Mouse (Mus musculus) hindbrain, embryonic 15.5 days (tissue): ENCODE measurements around the gene Ankrd45. TPM values are rescaled to one million over a fixed set of nuclear protein-coding genes. Genes with fewer than 3 reads are reported as not detected.

Source experiments
- ATAC-seq: fragments of 200-750 bp; cut with Nextera tagmentation; 2 replicates; pipeline ENCODE4 v1.8.0; 2017; ENCODE audit warnings: low read depth, moderate number of reproducible peaks, moderate TSS enrichment; ENCODE audit not compliant: low FRiP score
- H3K27ac ChIP-seq: fragments of 300-500 bp; sonication (generic); replicated peaks from 2 replicates; pipeline ENCODE4 v1.5.1; 2015; ENCODE audit warnings: mild to moderate bottlenecking, inconsistent platforms
- H3K27me3 ChIP-seq: fragments of 300-500 bp; sonication (generic); 2 replicates; pipeline ENCODE4 v1.6.1; 2015; ENCODE audit warnings: control low read depth, inconsistent platforms
- H3K36me3 ChIP-seq: fragments of 300-500 bp; sonication (generic); 2 replicates; pipeline ENCODE4 v1.6.1; 2015; ENCODE audit warnings: control low read depth, inconsistent platforms
- H3K4me1 ChIP-seq: fragments of 300-500 bp; sonication (generic); replicated peaks from 2 replicates; pipeline ENCODE4 v1.6.1; 2015; ENCODE audit warnings: control low read depth, inconsistent platforms
- H3K4me2 ChIP-seq: fragments of 300-500 bp; sonication (generic); 2 replicates; pipeline ENCODE4 v1.6.1; 2015; ENCODE audit warnings: moderate library complexity, mild to moderate bottlenecking, inconsistent platforms
- H3K4me3 ChIP-seq: fragments of 300-500 bp; sonication (generic); 2 replicates; pipeline ENCODE4 v1.5.1; 2015; ENCODE audit warnings: mild to moderate bottlenecking, inconsistent platforms
- H3K9ac ChIP-seq: fragments of 300-500 bp; sonication (generic); 2 replicates; pipeline ENCODE4 v1.6.1; 2015; ENCODE audit warnings: inconsistent platforms
- H3K9me3 ChIP-seq: fragments of 300-500 bp; sonication (generic); 2 replicates; pipeline ENCODE4 v1.6.1; 2016; ENCODE audit warnings: control low read depth, inconsistent platforms
- WGBS: fragments of 180-500 bp; shearing (Covaris S2); methylation state at CpG from one replicate; pipeline ENCODE4 v1.1.7; 2015; 5-methylcytosine and 5-hydroxymethylcytosine counted together
- polyA plus RNA-seq: library from polyadenylated mRNA; unstranded; fragments of >200 nt; fragmentation: Nextera tagmentation; extraction: Ambion mirVana; gene quantifications from 2 replicates; pipeline ENCODE4 v1.2.1, GENCODE M21; 2015

The Ankrd45 gene
- 23.6 and 27.7 TPM in 2 replicates for polyA plus RNA-seq

- Histone ChIP-seq H3K9ac (peak within 1 kb of the TSS; percentile 54), H3K36me3 (no peaks in the 10 kb centered on the region), H3K4me1 (peaks cover 10% of the 10 kb centered on the region; the same call in 1 of the 2 replicates), H3K27me3 (no peaks in the 10 kb centered on the region; the same call in 1 of the 2 replicates), H3K4me3 (peak within 1 kb of the TSS; percentile 64), H3K4me2 (peak within 1 kb of the TSS; percentile 83), H3K9me3 (no peaks in the 10 kb centered on the region), H3K27ac (peak within 1 kb of the TSS; percentile 27; the same call in 1 of the 2 replicates)
- ATAC-seq, result peak; percentile 96
- WGBS, result 5% methylated on average over 33 of the region's 33 CpGs
These were observed at the start of gene Ankrd45 for GRCm38 (mm10) chr1:161142531-161143159. TSS of gene Ankrd45 (plus strand) at chr1:161142691.

- Histone ChIP-seq H3K27ac (no peak overlapping the region), H3K27me3 (no peaks in the 10 kb centered on the region), H3K9me3 (no peaks in the 10 kb centered on the region), H3K4me1 (no peaks in the 10 kb centered on the region), H3K36me3 (peaks cover 44% of the 10 kb centered on the region), H3K9ac (no peak overlapping the region), H3K4me2 (no peak overlapping the region), H3K4me3 (no peak overlapping the region)
- 93% methylated on average over 4 of the region's 4 CpGs for WGBS
- no peak for ATAC-seq
These were observed 42.6 kb upstream of the Ankrd45 start for GRCm38 (mm10) chr1:161099721-161100405.

- H3K27me3 ChIP-seq, result no peaks in the 10 kb centered on the region
- no peak overlapping the region for H3K4me2 ChIP-seq
- H3K4me1 ChIP-seq, result no peaks in the 10 kb centered on the region
- 85% methylated on average over 1 of the region's 1 CpGs for WGBS
- no peak overlapping the region for H3K27ac ChIP-seq
- ATAC-seq, result no peak
- H3K36me3 ChIP-seq, result peaks cover 45% of the 10 kb centered on the region
- no peak overlapping the region for H3K4me3 ChIP-seq
- no peaks in the 10 kb centered on the region for H3K9me3 ChIP-seq
- no peak overlapping the region for H3K9ac ChIP-seq
These were observed 38.6 kb upstream of the Ankrd45 start for GRCm38 (mm10) chr1:161103842-161104241.

- 83% methylated on average over 8 of the region's 8 CpGs for WGBS
These were observed 33.3 kb upstream of the Ankrd45 start for GRCm38 (mm10) chr1:161109216-161109615.

GRCm38 (mm10) chr1:161114591-161114990, 27.9 kb upstream of the Ankrd45 start:
- Histone ChIP-seq H3K4me2 (no peak overlapping the region), H3K27ac (no peak overlapping the region)

More at GRCm38 (mm10) chr1:161109216-161109615, 33.3 kb upstream of the Ankrd45 start:
- Histone ChIP-seq H3K27me3 (no peaks in the 10 kb centered on the region), H3K4me3 (no peak overlapping the region), H3K4me1 (no peaks in the 10 kb centered on the region), H3K9ac (no peak overlapping the region), H3K4me2 (no peak overlapping the region), H3K36me3 (peaks cover 28% of the 10 kb centered on the region), H3K27ac (no peak overlapping the region), H3K9me3 (no peaks in the 10 kb centered on the region)
- no peak for ATAC-seq

GRCm38 (mm10) chr1:161122661-161123418, 19.7 kb upstream of the Ankrd45 start:
- Histone ChIP-seq H3K27ac (no peak overlapping the region), H3K9me3 (no peaks in the 10 kb centered on the region), H3K36me3 (no peaks in the 10 kb centered on the region), H3K4me3 (no peak overlapping the region), H3K4me2 (no peak overlapping the region), H3K27me3 (no peaks in the 10 kb centered on the region), H3K9ac (no peak overlapping the region), H3K4me1 (no peaks in the 10 kb centered on the region)
- ATAC-seq, result no peak
- WGBS, result 91% methylated on average over 10 of the region's 10 CpGs

More at GRCm38 (mm10) chr1:161114591-161114990, 27.9 kb upstream of the Ankrd45 start:
- Histone ChIP-seq H3K9me3 (no peaks in the 10 kb centered on the region), H3K36me3 (peaks cover 2% of the 10 kb centered on the region; the same call in 1 of the 2 replicates), H3K4me1 (no peaks in the 10 kb centered on the region), H3K27me3 (no peaks in the 10 kb centered on the region), H3K4me3 (no peak overlapping the region), H3K9ac (no peak overlapping the region)
- no peak for ATAC-seq

- H3K27me3 ChIP-seq, result no peaks in the 10 kb centered on the region
- peaks cover 17% of the 10 kb centered on the region for H3K4me1 ChIP-seq
- no peak overlapping the region for H3K9ac ChIP-seq
- no peak for ATAC-seq
- no peak overlapping the region for H3K4me2 ChIP-seq
- H3K4me3 ChIP-seq, result no peak overlapping the region
- no peaks in the 10 kb centered on the region for H3K36me3 ChIP-seq
- H3K27ac ChIP-seq, result no peak overlapping the region
- 79% methylated on average over 1 of the region's 1 CpGs for WGBS
- H3K9me3 ChIP-seq, result no peaks in the 10 kb centered on the region
These were observed 16.0 kb upstream of the Ankrd45 start for GRCm38 (mm10) chr1:161126461-161126860.

- Histone ChIP-seq H3K36me3 (no peaks in the 10 kb centered on the region), H3K4me2 (peak within 1 kb of the TSS; percentile 89), H3K4me1 (peaks cover 17% of the 10 kb centered on the region), H3K27me3 (0 out of 2 replicates have a peak, but pooled peaks cover 3% of the 10 kb centered on the region), H3K27ac (peak within 1 kb of the TSS; percentile 72), H3K4me3 (peak within 1 kb of the TSS; percentile 91), H3K9ac (peak within 1 kb of the TSS; percentile 90), H3K9me3 (no peaks in the 10 kb centered on the region)
- 3% methylated on average over 41 of the region's 41 CpGs for WGBS
- ATAC-seq, result peak; percentile 97
These were observed 11.5 kb upstream of the Ankrd45 start, which contains the start of gene Klhl20 for GRCm38 (mm10) chr1:161130726-161131664. TSS of gene Klhl20 (minus strand) at chr1:161131511.

GRCm38 (mm10) chr1:161139496-161139895, 3.0 kb upstream of the Ankrd45 start:
- H3K9ac ChIP-seq, result no peak overlapping the region
- H3K36me3 ChIP-seq, result no peaks in the 10 kb centered on the region
- no peak for ATAC-seq
- H3K4me2 ChIP-seq, result no peak overlapping the region
- 86% methylated on average over 2 of the region's 2 CpGs for WGBS
- H3K27ac ChIP-seq, result no peak overlapping the region
- H3K9me3 ChIP-seq, result no peaks in the 10 kb centered on the region
- H3K4me3 ChIP-seq, result no peak overlapping the region
- peaks cover 10% of the 10 kb centered on the region; the same call in 1 of the 2 replicates for H3K4me1 ChIP-seq
- H3K27me3 ChIP-seq, result no peaks in the 10 kb centered on the region; the same call in 1 of the 2 replicates

- ATAC-seq, result no peak
- 84% methylated on average over 9 of the region's 9 CpGs for WGBS
- Histone ChIP-seq H3K4me1 (peaks cover 10% of the 10 kb centered on the region; the same call in 1 of the 2 replicates), H3K9me3 (no peaks in the 10 kb centered on the region), H3K4me3 (no peak overlapping the region), H3K9ac (no peak overlapping the region), H3K27me3 (no peaks in the 10 kb centered on the region; the same call in 1 of the 2 replicates), H3K36me3 (no peaks in the 10 kb centered on the region), H3K4me2 (no peak overlapping the region), H3K27ac (no peak overlapping the region)
These were observed 2.3 kb upstream of the Ankrd45 start for GRCm38 (mm10) chr1:161140026-161140762.
